In genomic region chr13:70746294-70747008, GRCm38 (mm10) we compare ENCODE assay signal across 15 mouse cellular contexts.
DNase-seq lines count a peak whose midpoint lies in the region; ATAC-seq and TF ChIP-seq lines count a peak whose summit lies in the region.
"Had no signal": no experiment of that assay in that cellular context is flagged by ENCODE, and none has a peak within 500 bp of the region (broad histone marks: within the 10 kb centered on the region; RNA-seq: fewer than 3 reads in every experiment).

No protein-coding gene starts in this region.

- no peaks in the 10 kb centered on the region for H3K9me3 ChIP-seq in midbrain, embryonic 12.5 days
- H3K9me3 ChIP-seq in midbrain, embryonic 10.5 days (replicated peaks), result no peaks in the 10 kb centered on the region
- H3K9me3 ChIP-seq: forebrain, embryonic 15.5 days; heart, embryonic 13.5 days had no signal

- no peak overlapping the region for H3K27ac ChIP-seq in midbrain, embryonic 12.5 days (replicated peaks)
- no peak overlapping the region for H3K27ac ChIP-seq in midbrain, embryonic 10.5 days (replicated peaks)
- H3K27ac ChIP-seq: forebrain, embryonic 15.5 days; heart, embryonic 13.5 days; liver, embryonic 14.5 days had no signal

- no peak for DNase-seq in midbrain, embryonic 10.5 days (ENCODE audit: low spot score)
- DNase-seq in brain, embryonic 14.5 days (ENCODE audit: low read depth), result peak; percentile 33
- peak; percentile 45 for DNase-seq in forelimb bud, embryonic 11.5 days (ENCODE audit: low read depth, low spot score)
- peak; percentile 1 for DNase-seq in naive thymus-derived CD4-positive, alpha-beta T cell, adult 2 months (ENCODE audit: low read depth)
- DNase-seq in left cerebral cortex, adult 11 months (ENCODE audit: low spot score), result no peak
- DNase-seq in layer of hippocampus, adult 9-11 months, result no peak
- DNase-seq: adrenal gland, postnatal 14 days; cerebellum, postnatal 14 days; gastrocnemius, postnatal 14 days; kidney, adult 18-20 months; lung, postnatal 4 days had no signal

- no peak overlapping the region for H3K4me3 ChIP-seq in midbrain, embryonic 12.5 days
- no peak overlapping the region for H3K4me3 ChIP-seq in midbrain, embryonic 10.5 days
- H3K4me3 ChIP-seq: forebrain, embryonic 15.5 days; heart, embryonic 13.5 days had no signal

- H3K27me3 ChIP-seq in midbrain, embryonic 12.5 days, result no peaks in the 10 kb centered on the region
- H3K27me3 ChIP-seq in midbrain, embryonic 10.5 days (ENCODE audit: low read depth, poor library complexity, severe bottlenecking), result no peaks in the 10 kb centered on the region
- H3K27me3 ChIP-seq: forebrain, embryonic 15.5 days had no signal

- H3K4me2 ChIP-seq in midbrain, embryonic 12.5 days (replicated peaks), result no peak overlapping the region; the same call in 1 of the 2 replicates
- H3K4me2 ChIP-seq: forebrain, embryonic 15.5 days; heart, embryonic 13.5 days had no signal

- H3K4me1 ChIP-seq in midbrain, embryonic 12.5 days, result no peaks in the 10 kb centered on the region
- peaks cover 17% of the 10 kb centered on the region; the same call in 1 of the 2 replicates for H3K4me1 ChIP-seq in midbrain, embryonic 10.5 days
- H3K4me1 ChIP-seq: forebrain, embryonic 15.5 days had no signal

- TF ChIP-seq POLR2A in brain, embryonic 14.5 days (IDR thresholded peaks at IDR 0.05; ENCODE audit: borderline replicate concordance, extremely low read depth, insufficient read depth, insufficient read length, poor library complexity, severe bottlenecking), result no peak

- H3K9ac ChIP-seq in midbrain, embryonic 12.5 days (replicated peaks), result no peak overlapping the region
- H3K9ac ChIP-seq: forebrain, embryonic 15.5 days; heart, embryonic 13.5 days; liver, embryonic 14.5 days had no signal

- 58% methylated on average over 14 of the region's 14 CpGs for WGBS in midbrain, embryonic 12.5 days
- WGBS in midbrain, embryonic 10.5 days, result 65% methylated on average over 14 of the region's 14 CpGs

- H3K36me3 ChIP-seq in midbrain, embryonic 12.5 days, result no peaks in the 10 kb centered on the region
- no peaks in the 10 kb centered on the region for H3K36me3 ChIP-seq in midbrain, embryonic 10.5 days
- H3K36me3 ChIP-seq: forebrain, embryonic 15.5 days; heart, embryonic 13.5 days had no signal

- no peak for TF ChIP-seq CTCF in brain, embryonic 14.5 days (IDR thresholded peaks at IDR 0.05; ENCODE audit: borderline replicate concordance, extremely low read depth, insufficient read depth, insufficient read length)

- 0 out of 2 replicates have a peak, but pooled peaks have one; percentile 27 for ATAC-seq in midbrain, embryonic 12.5 days (ENCODE audit: low FRiP score, low read depth)
- ATAC-seq: forebrain, embryonic 15.5 days had no signal

Comparison
In these comparisons a context has a peak if more than half of its experiments do, and no peak if none do; other contexts are left out.
1. DNase-seq: peak in brain, embryonic 14.5 days (single experiment), forelimb bud, embryonic 11.5 days (single experiment) and naive thymus-derived CD4-positive, alpha-beta T cell, adult 2 months (single experiment); none in midbrain, embryonic 10.5 days (single experiment), left cerebral cortex, adult 11 months (single experiment) and layer of hippocampus, adult 9-11 months (single experiment).